Mouse (Mus musculus) intestine, embryonic 16.5 days (tissue): Measurements from ENCODE around the gene Brca1. TPM values are rescaled to one million over a fixed set of nuclear protein-coding genes. Genes with fewer than 3 reads are reported as not detected.
A peak's percentile ranks its signal among the peaks of the same experiment; 100 is the strongest.

Source experiments
- ATAC-seq: fragments of 200-750 bp; cut with Nextera tagmentation; 2 replicates; pipeline ENCODE4 v1.8.0; 2017; ENCODE audit warnings: moderate TSS enrichment, moderate library complexity
- H3K27ac ChIP-seq: fragments of 300-500 bp; sonication (generic); 2 replicates; pipeline ENCODE4 v1.5.1; 2014; ENCODE audit warnings: mild to moderate bottlenecking, low read length
- H3K27me3 ChIP-seq: fragments of 300-500 bp; sonication (generic); replicated peaks from 2 replicates; pipeline ENCODE4 v1.6.1; 2014; ENCODE audit warnings: low read length, control low read depth, mixed read lengths; ENCODE audit not compliant: control insufficient read depth, insufficient read depth
- H3K36me3 ChIP-seq: fragments of 300-500 bp; sonication (generic); 2 replicates; pipeline ENCODE4 v1.6.1; 2014; ENCODE audit warnings: low read length, control low read depth; ENCODE audit not compliant: control insufficient read depth, insufficient read depth
- H3K4me1 ChIP-seq: fragments of 300-500 bp; sonication (generic); 2 replicates; pipeline ENCODE4 v1.6.1; 2014; ENCODE audit warnings: low read length, control low read depth, mixed read lengths; ENCODE audit not compliant: control insufficient read depth, insufficient read depth
- H3K4me2 ChIP-seq: fragments of 300-500 bp; sonication (generic); 2 replicates; pipeline ENCODE4 v1.6.1; 2014; ENCODE audit warnings: low read depth, low read length, control low read depth
- H3K4me3 ChIP-seq: fragments of 300-500 bp; sonication (generic); 2 replicates; pipeline ENCODE4 v1.5.1; 2014; ENCODE audit warnings: mild to moderate bottlenecking, low read length
- H3K9ac ChIP-seq: fragments of 300-500 bp; sonication (generic); 2 replicates; pipeline ENCODE4 v1.6.1; 2014; ENCODE audit warnings: low read depth, low read length
- H3K9me3 ChIP-seq: fragments of 300-500 bp; sonication (generic); 2 replicates; pipeline ENCODE4 v1.6.1; 2016; ENCODE audit warnings: low read length, control low read depth; ENCODE audit not compliant: control insufficient read depth
- WGBS: fragments of 180-500 bp; shearing (Covaris S2); extraction: QIAGEN DNeasy Blood & Tissue Kit; methylation state at CpG from one replicate; pipeline ENCODE4 v1.1.7; 2014; 5-methylcytosine and 5-hydroxymethylcytosine counted together
- polyA plus RNA-seq: library from polyadenylated mRNA; unstranded; fragments of >200 nt; fragmentation: Nextera tagmentation; extraction: Ambion mirVana; gene quantifications from 2 replicates; pipeline ENCODE4 v1.2.1, GENCODE M21; 2015

Gene Brca1
- polyA plus RNA-seq, 1 experiment from 2014 or later = 6.8 TPM

GRCm38 (mm10) chr11:101462583-101463440, 88.9 kb downstream of the Brca1 start:
- Histone ChIP-seq H3K4me1 (peaks cover 39% of the 10 kb centered on the region), H3K4me2 (peak overlapping the region; percentile 93), H3K36me3 (peaks cover 10% of the 10 kb centered on the region), H3K9me3 (no peaks in the 10 kb centered on the region), H3K27me3 (no peaks in the 10 kb centered on the region), H3K27ac (peak overlapping the region; percentile 92), H3K4me3 (no peak overlapping the region), H3K9ac (0 out of 2 replicates have a peak overlapping the region, but pooled peaks have one; percentile 16)
- ATAC-seq = peak; percentile 14
- 22% methylated on average over 13 of the region's 13 CpGs for WGBS

DNA sequence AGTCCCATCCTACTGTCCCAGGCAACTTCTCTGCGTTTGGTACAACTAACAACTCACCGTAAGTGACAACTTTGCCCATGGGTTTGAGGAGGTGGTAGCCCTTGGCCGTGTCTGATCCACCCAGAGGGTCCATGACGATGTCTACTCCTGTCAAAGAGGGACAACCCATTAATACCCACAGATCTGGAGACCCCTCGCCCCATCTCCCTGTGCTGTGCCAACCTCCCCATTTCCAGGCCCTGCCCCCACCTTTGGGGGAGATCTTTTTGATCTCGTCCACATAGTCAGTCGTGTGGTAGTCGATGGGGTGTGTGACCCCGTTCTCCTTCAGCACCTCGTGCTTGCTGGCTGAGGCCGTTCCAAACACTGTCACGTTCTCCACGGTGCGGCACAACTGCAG, 89.6 kb downstream of the Brca1 start:
- H3K4me3 ChIP-seq = no peak overlapping the region
- H3K27me3 ChIP-seq = no peaks in the 10 kb centered on the region
- 0 out of 2 replicates have a peak overlapping the region, but pooled peaks have one; percentile 16 for H3K9ac ChIP-seq
- peaks cover 13% of the 10 kb centered on the region for H3K36me3 ChIP-seq
- no peak overlapping the region for H3K4me2 ChIP-seq
- peaks cover 37% of the 10 kb centered on the region for H3K4me1 ChIP-seq
- ATAC-seq = no peak
- H3K27ac ChIP-seq = peak overlapping the region; percentile 92
- H3K9me3 ChIP-seq = no peaks in the 10 kb centered on the region
- WGBS = 78% methylated on average over 14 of the region's 14 CpGs

- no peaks in the 10 kb centered on the region for H3K27me3 ChIP-seq
- H3K9ac ChIP-seq = no peak overlapping the region
- no peak overlapping the region for H3K4me3 ChIP-seq
- H3K4me2 ChIP-seq = no peak overlapping the region
- H3K9me3 ChIP-seq = no peaks in the 10 kb centered on the region
- peaks cover 13% of the 10 kb centered on the region for H3K36me3 ChIP-seq
- peaks cover 38% of the 10 kb centered on the region for H3K4me1 ChIP-seq
- no peak for ATAC-seq
- no peak overlapping the region for H3K27ac ChIP-seq
- 81% methylated on average over 15 of the region's 15 CpGs for WGBS
These were observed 91.4 kb downstream of the Brca1 start for GRCm38 (mm10) chr11:101460321-101460720.

DNA sequence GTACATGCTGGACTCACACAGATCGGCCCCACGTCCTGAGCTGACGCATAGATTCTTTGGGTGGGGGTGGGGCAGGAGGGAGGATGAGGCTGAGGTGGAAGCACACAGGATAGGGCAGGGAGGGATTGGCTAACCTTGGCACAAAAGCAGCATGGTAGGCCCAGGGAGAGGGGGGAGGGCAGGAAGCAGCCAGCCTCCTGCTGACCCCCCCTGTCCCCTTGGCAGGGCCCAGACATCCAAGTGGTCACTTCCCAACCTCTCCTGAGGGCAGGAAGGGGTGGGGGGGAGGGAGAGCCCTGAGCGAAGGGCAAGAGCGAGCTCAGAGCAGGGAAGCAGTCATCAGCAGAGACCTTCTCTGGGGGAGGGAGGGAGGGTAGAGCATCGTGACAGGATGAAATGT, 92.0 kb downstream of the Brca1 start:
- H3K4me2 ChIP-seq = no peak overlapping the region
- peaks cover 38% of the 10 kb centered on the region for H3K4me1 ChIP-seq
- H3K27ac ChIP-seq = peak overlapping the region; percentile 37
- no peak overlapping the region for H3K4me3 ChIP-seq
- WGBS = 53% methylated on average over 6 of the region's 6 CpGs
- no peaks in the 10 kb centered on the region for H3K27me3 ChIP-seq
- no peaks in the 10 kb centered on the region for H3K9me3 ChIP-seq
- 0 out of 2 replicates have a peak overlapping the region, but pooled peaks have one; percentile 14 for H3K9ac ChIP-seq
- peaks cover 13% of the 10 kb centered on the region for H3K36me3 ChIP-seq
- no peak for ATAC-seq

DNA sequence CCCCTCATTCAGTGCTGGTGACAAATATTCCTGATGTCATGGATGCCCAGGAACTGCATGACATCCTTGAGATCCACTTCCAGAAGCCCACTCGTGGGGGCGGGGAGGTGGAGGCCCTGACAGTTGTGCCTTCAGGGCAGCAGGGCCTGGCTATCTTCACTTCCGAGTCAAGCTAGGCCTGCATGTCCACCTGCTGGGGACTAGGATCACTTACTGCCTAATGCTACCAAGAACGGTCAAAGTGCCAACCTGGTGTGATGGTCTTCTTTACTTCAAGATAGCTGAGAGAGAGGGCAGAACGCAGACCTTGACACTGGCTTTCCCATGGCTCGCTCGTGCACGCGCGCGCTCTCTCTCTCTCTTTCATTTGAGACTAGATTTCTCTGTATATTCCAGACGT, 93.5 kb downstream of the Brca1 start:
- Histone ChIP-seq H3K4me2 (no peak overlapping the region), H3K9ac (no peak overlapping the region), H3K9me3 (no peaks in the 10 kb centered on the region), H3K27me3 (no peaks in the 10 kb centered on the region), H3K4me3 (no peak overlapping the region), H3K36me3 (peaks cover 13% of the 10 kb centered on the region), H3K4me1 (peaks cover 30% of the 10 kb centered on the region), H3K27ac (no peak overlapping the region)
- ATAC-seq = no peak
- 88% methylated on average over 12 of the region's 12 CpGs for WGBS

DNA sequence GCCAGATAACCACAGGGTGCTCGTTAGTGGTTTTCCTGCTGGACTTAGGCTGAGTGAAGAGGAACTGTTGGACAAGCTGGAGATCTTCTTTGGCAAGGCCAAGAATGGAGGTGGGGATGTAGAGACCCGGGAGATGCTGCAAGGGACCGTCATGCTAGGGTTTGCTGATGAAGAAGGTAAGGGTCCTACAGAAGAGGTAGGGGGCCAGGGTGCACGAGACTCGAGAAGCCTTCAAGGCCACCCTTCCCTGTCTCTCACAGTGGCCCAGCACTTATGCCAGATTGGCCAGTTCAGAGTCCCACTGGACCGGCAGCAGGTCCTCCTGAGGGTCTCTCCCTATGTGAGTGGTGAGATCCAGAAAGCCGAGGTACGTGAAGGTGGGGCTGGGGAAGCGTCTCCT, 94.1 kb downstream of the Brca1 start:
- 89% methylated on average over 9 of the region's 9 CpGs for WGBS
- ATAC-seq = no peak
- peaks cover 13% of the 10 kb centered on the region for H3K36me3 ChIP-seq

DNA sequence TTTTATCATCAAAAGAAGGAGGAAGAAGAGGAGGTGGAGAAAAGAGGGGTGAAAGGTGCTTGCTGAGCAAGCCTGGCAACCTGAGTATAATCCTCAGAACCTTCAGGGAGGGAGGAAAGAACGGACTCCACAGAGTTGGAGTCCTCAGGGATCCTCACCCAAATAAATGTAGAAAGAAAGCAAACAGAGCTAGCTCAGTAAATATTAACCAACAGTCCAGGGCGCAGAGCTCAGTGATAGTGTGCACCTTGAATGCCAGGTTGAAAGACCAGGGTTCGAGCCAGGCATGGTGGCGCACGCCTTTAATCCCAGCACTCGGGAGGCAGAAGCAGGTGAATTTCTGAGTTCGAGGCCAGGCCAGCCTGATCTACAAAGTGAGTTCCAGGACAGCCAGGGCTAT, 96.1 kb downstream of the Brca1 start:
- 68% methylated on average over 7 of the region's 7 CpGs for WGBS
- Histone ChIP-seq H3K9ac (no peak overlapping the region), H3K4me1 (peaks cover 24% of the 10 kb centered on the region), H3K36me3 (peaks cover 7% of the 10 kb centered on the region), H3K4me2 (no peak overlapping the region), H3K4me3 (no peak overlapping the region), H3K27me3 (no peaks in the 10 kb centered on the region), H3K9me3 (no peaks in the 10 kb centered on the region), H3K27ac (0 out of 2 replicates have a peak overlapping the region, but pooled peaks have one; percentile 7)
- ATAC-seq = no peak

More for the DNA sequence above, 94.1 kb downstream of the Brca1 start:
- H3K4me3 ChIP-seq = no peak overlapping the region
- H3K27ac ChIP-seq = no peak overlapping the region
- H3K4me2 ChIP-seq = no peak overlapping the region
- H3K9me3 ChIP-seq = no peaks in the 10 kb centered on the region
- no peaks in the 10 kb centered on the region for H3K27me3 ChIP-seq
- peaks cover 27% of the 10 kb centered on the region for H3K4me1 ChIP-seq
- no peak overlapping the region for H3K9ac ChIP-seq

GRCm38 (mm10) chr11:101454702-101455101, 97.1 kb downstream of the Brca1 start:
- Histone ChIP-seq H3K4me2 (no peak overlapping the region), H3K4me1 (peaks cover 20% of the 10 kb centered on the region), H3K27ac (no peak overlapping the region), H3K27me3 (no peaks in the 10 kb centered on the region), H3K36me3 (peaks cover 7% of the 10 kb centered on the region), H3K4me3 (no peak overlapping the region), H3K9me3 (no peaks in the 10 kb centered on the region), H3K9ac (no peak overlapping the region)
- WGBS = 68% methylated on average over 6 of the region's 6 CpGs
- no peak for ATAC-seq

- Histone ChIP-seq H3K4me1 (peaks cover 21% of the 10 kb centered on the region), H3K4me2 (peak overlapping the region; percentile 25; the same call in 1 of the 2 replicates), H3K9ac (no peak overlapping the region), H3K4me3 (no peak overlapping the region), H3K27me3 (no peaks in the 10 kb centered on the region), H3K27ac (peak overlapping the region; percentile 53), H3K9me3 (no peaks in the 10 kb centered on the region), H3K36me3 (no peaks in the 10 kb centered on the region)
- peak; percentile 58 for ATAC-seq
- 59% methylated on average over 10 of the region's 10 CpGs for WGBS
These were observed 99.5 kb downstream of the Brca1 start for GRCm38 (mm10) chr11:101452093-101452774.
